Mouse (Mus musculus): ENCODE results near the gene Gm49369.

GRCm38 (mm10) chr7:142418679-142419078 lies 36.2 kb upstream of the Gm49369 start:
- no peak for TF ChIP-seq CTCF (IDR thresholded peaks at IDR 0.05; ENCODE audit: low read depth)
- TF ChIP-seq EP300 (IDR thresholded peaks at IDR 0.05; ENCODE audit: low read depth), result no peak
